Mouse (Mus musculus) embryonic fibroblast, embryonic 13.5 days (primary cell): ENCODE measurements around the gene Eif3l.

ENCODE experiments used
- CTCF ChIP-seq: IDR thresholded peaks from 2 replicates; pipeline ENCODE4 v1.5.1; 2011; ENCODE audit warnings: mild to moderate bottlenecking, control low read depth, low read length, moderate library complexity, borderline replicate concordance; ENCODE audit not compliant: insufficient read depth
- POLR2A ChIP-seq: IDR thresholded peaks from 2 replicates; pipeline ENCODE4 v1.6.1; 2011; ENCODE audit warnings: low read depth, mild to moderate bottlenecking, control low read depth, low read length, moderate library complexity

- TF ChIP-seq CTCF = no peak
- no peak for TF ChIP-seq POLR2A
Observed at GRCm38 (mm10) chr15:79111774-79112173, 36.8 kb downstream of the Eif3l start.
